Mouse (Mus musculus) liver, embryonic 14.5 days (tissue): ENCODE data around the gene Uvrag.

Source experiments
- CTCF ChIP-seq: IDR thresholded peaks from 2 replicates; pipeline ENCODE4 v1.5.1; 2016; ENCODE audit warnings: antibody characterized with exemption, low read depth, control low read depth
- EP300 ChIP-seq: IDR thresholded peaks from 2 replicates; pipeline ENCODE4 v1.6.1; 2016; ENCODE audit warnings: antibody characterized with exemption, low read depth

- TF ChIP-seq EP300, result no peak
- no peak for TF ChIP-seq CTCF
Observed at GRCm38 (mm10) chr7:99057053-99057630, 83.8 kb downstream of the Uvrag start.
